Mouse (Mus musculus): Measurements from ENCODE around the gene Akt3. TPM values are rescaled to one million over a fixed set of nuclear protein-coding genes. Genes with fewer than 3 reads are reported as not detected.

The Akt3 gene
- polyA plus RNA-seq, 1 experiment from 2014 or later: 11.4 TPM

GRCm38 (mm10) chr1:177035460-177035859 lies 222.5 kb downstream of the Akt3 start:
- 87% methylated on average over 2 of the region's 2 CpGs for WGBS
- H3K27me3 ChIP-seq (ENCODE audit: poor library complexity, severe bottlenecking): no peaks in the 10 kb centered on the region
- H3K4me1 ChIP-seq: peaks cover 5% of the 10 kb centered on the region; the same call in 1 of the 2 replicates
- no peak overlapping the region for H3K4me3 ChIP-seq
- H3K9me3 ChIP-seq: no peaks in the 10 kb centered on the region
- no peak overlapping the region for H3K27ac ChIP-seq
- no peak for DNase-seq (ENCODE audit: extremely low spot score, low spot score)
- H3K36me3 ChIP-seq (replicated peaks): peaks cover 12% of the 10 kb centered on the region

- DNase-seq (ENCODE audit: extremely low spot score, low spot score): no peak
- no peaks in the 10 kb centered on the region for H3K9me3 ChIP-seq
- no peak overlapping the region for H3K27ac ChIP-seq
- peaks cover 12% of the 10 kb centered on the region for H3K36me3 ChIP-seq (replicated peaks)
- H3K27me3 ChIP-seq (ENCODE audit: poor library complexity, severe bottlenecking): no peaks in the 10 kb centered on the region
- H3K4me1 ChIP-seq: peaks cover 5% of the 10 kb centered on the region; the same call in 1 of the 2 replicates
- 10% methylated on average over 1 of the region's 1 CpGs for WGBS
- no peak overlapping the region for H3K4me3 ChIP-seq
Measured at GRCm38 (mm10) chr1:177032233-177032632, 225.8 kb downstream of the Akt3 start.

GRCm38 (mm10) chr1:177031196-177031595 lies 226.8 kb downstream of the Akt3 start:
- Histone ChIP-seq H3K4me3 (no peak overlapping the region), H3K36me3 (replicated peaks) (peaks cover 12% of the 10 kb centered on the region), H3K4me1 (peaks cover 5% of the 10 kb centered on the region; the same call in 1 of the 2 replicates), H3K27me3 (ENCODE audit: poor library complexity, severe bottlenecking) (no peaks in the 10 kb centered on the region), H3K9me3 (no peaks in the 10 kb centered on the region), H3K27ac (no peak overlapping the region)
- no peak for DNase-seq (ENCODE audit: extremely low spot score, low spot score)
- 90% methylated on average over 1 of the region's 1 CpGs for WGBS

GRCm38 (mm10) chr1:177030669-177031068 lies 227.3 kb downstream of the Akt3 start:
- H3K27ac ChIP-seq: no peak overlapping the region
- 83% methylated on average over 3 of the region's 3 CpGs for WGBS

GRCm38 (mm10) chr1:177029032-177029431 lies 229.0 kb downstream of the Akt3 start:
- WGBS: 89% methylated on average over 2 of the region's 2 CpGs
- no peak for DNase-seq (ENCODE audit: extremely low spot score, low spot score)
- Histone ChIP-seq H3K9me3 (no peaks in the 10 kb centered on the region), H3K27ac (no peak overlapping the region), H3K4me3 (no peak overlapping the region), H3K4me1 (peaks cover 5% of the 10 kb centered on the region; the same call in 1 of the 2 replicates), H3K27me3 (ENCODE audit: poor library complexity, severe bottlenecking) (no peaks in the 10 kb centered on the region), H3K36me3 (replicated peaks) (peaks cover 18% of the 10 kb centered on the region)

More at GRCm38 (mm10) chr1:177030669-177031068, 227.3 kb downstream of the Akt3 start:
- Histone ChIP-seq H3K4me3 (no peak overlapping the region), H3K9me3 (no peaks in the 10 kb centered on the region), H3K36me3 (replicated peaks) (peaks cover 12% of the 10 kb centered on the region), H3K4me1 (peaks cover 5% of the 10 kb centered on the region; the same call in 1 of the 2 replicates), H3K27me3 (ENCODE audit: poor library complexity, severe bottlenecking) (no peaks in the 10 kb centered on the region)
- DNase-seq (ENCODE audit: extremely low spot score, low spot score): no peak

- no peak for DNase-seq (ENCODE audit: extremely low spot score, low spot score)
Measured at GRCm38 (mm10) chr1:177027706-177028105, 230.3 kb downstream of the Akt3 start.

GRCm38 (mm10) chr1:177022751-177023150 lies 235.3 kb downstream of the Akt3 start:
- Histone ChIP-seq H3K4me3 (no peak overlapping the region), H3K27ac (no peak overlapping the region), H3K4me1 (peaks cover 11% of the 10 kb centered on the region), H3K9me3 (no peaks in the 10 kb centered on the region), H3K27me3 (ENCODE audit: poor library complexity, severe bottlenecking) (no peaks in the 10 kb centered on the region), H3K36me3 (replicated peaks) (peaks cover 36% of the 10 kb centered on the region)
- 83% methylated on average over 3 of the region's 3 CpGs for WGBS
- no peak for DNase-seq (ENCODE audit: extremely low spot score, low spot score)

More at GRCm38 (mm10) chr1:177027706-177028105, 230.3 kb downstream of the Akt3 start:
- Histone ChIP-seq H3K4me3 (no peak overlapping the region), H3K9me3 (no peaks in the 10 kb centered on the region), H3K36me3 (replicated peaks) (peaks cover 29% of the 10 kb centered on the region), H3K27me3 (ENCODE audit: poor library complexity, severe bottlenecking) (no peaks in the 10 kb centered on the region), H3K27ac (no peak overlapping the region), H3K4me1 (peaks cover 5% of the 10 kb centered on the region; the same call in 1 of the 2 replicates)
- 88% methylated on average over 3 of the region's 3 CpGs for WGBS

- no peak overlapping the region for H3K27ac ChIP-seq
- H3K27me3 ChIP-seq (ENCODE audit: poor library complexity, severe bottlenecking): no peaks in the 10 kb centered on the region
- H3K4me3 ChIP-seq: no peak overlapping the region
- H3K4me1 ChIP-seq: peaks cover 32% of the 10 kb centered on the region
- no peak for DNase-seq (ENCODE audit: extremely low spot score, low spot score)
- no peaks in the 10 kb centered on the region for H3K9me3 ChIP-seq
- 97% methylated on average over 5 of the region's 5 CpGs for WGBS
- peaks cover 29% of the 10 kb centered on the region for H3K36me3 ChIP-seq (replicated peaks)
Measured at GRCm38 (mm10) chr1:177019668-177020067, 238.3 kb downstream of the Akt3 start.

- Histone ChIP-seq H3K4me1 (peaks cover 41% of the 10 kb centered on the region), H3K36me3 (replicated peaks) (peaks cover 21% of the 10 kb centered on the region), H3K4me3 (no peak overlapping the region), H3K9me3 (no peaks in the 10 kb centered on the region), H3K27ac (peak overlapping the region; percentile 35; the same call in 1 of the 2 replicates), H3K27me3 (ENCODE audit: poor library complexity, severe bottlenecking) (no peaks in the 10 kb centered on the region)
- WGBS: 82% methylated on average over 1 of the region's 1 CpGs
- peak; percentile 11 for DNase-seq (ENCODE audit: extremely low spot score, low spot score)
Measured at GRCm38 (mm10) chr1:177018750-177019149, 239.3 kb downstream of the Akt3 start.

GRCm38 (mm10) chr1:177016729-177017128 lies 241.3 kb downstream of the Akt3 start:
- 96% methylated on average over 2 of the region's 2 CpGs for WGBS
- no peaks in the 10 kb centered on the region for H3K9me3 ChIP-seq
- H3K36me3 ChIP-seq (replicated peaks): peaks cover 6% of the 10 kb centered on the region
- no peaks in the 10 kb centered on the region for H3K27me3 ChIP-seq (ENCODE audit: poor library complexity, severe bottlenecking)
- 0 out of 2 replicates have a peak overlapping the region, but pooled peaks have one; percentile 0 for H3K27ac ChIP-seq
- peaks cover 59% of the 10 kb centered on the region for H3K4me1 ChIP-seq
- no peak for DNase-seq (ENCODE audit: extremely low spot score, low spot score)
- no peak overlapping the region for H3K4me3 ChIP-seq

GRCm38 (mm10) chr1:177015917-177016316 lies 242.1 kb downstream of the Akt3 start:
- H3K4me1 ChIP-seq: peaks cover 67% of the 10 kb centered on the region
- no peak overlapping the region for H3K4me3 ChIP-seq
- 69% methylated on average over 3 of the region's 3 CpGs for WGBS
- no peaks in the 10 kb centered on the region for H3K27me3 ChIP-seq (ENCODE audit: poor library complexity, severe bottlenecking)
- no peak overlapping the region for H3K27ac ChIP-seq
- H3K36me3 ChIP-seq (replicated peaks): peaks cover 6% of the 10 kb centered on the region
- DNase-seq (ENCODE audit: extremely low spot score, low spot score): no peak
- no peaks in the 10 kb centered on the region for H3K9me3 ChIP-seq

- peak overlapping the region; percentile 45 for H3K27ac ChIP-seq
- DNase-seq (ENCODE audit: extremely low spot score, low spot score): no peak
- peaks cover 77% of the 10 kb centered on the region for H3K4me1 ChIP-seq
Measured at GRCm38 (mm10) chr1:177014921-177015439, 243.0 kb downstream of the Akt3 start.

GRCm38 (mm10) chr1:177014346-177014745 lies 243.7 kb downstream of the Akt3 start:
- peaks cover 2% of the 10 kb centered on the region for H3K36me3 ChIP-seq (replicated peaks)
- H3K27ac ChIP-seq: peak overlapping the region; percentile 45; the same call in 1 of the 2 replicates
- no peaks in the 10 kb centered on the region for H3K9me3 ChIP-seq
- no peak for DNase-seq (ENCODE audit: extremely low spot score, low spot score)
- H3K4me3 ChIP-seq: no peak overlapping the region
- no peaks in the 10 kb centered on the region for H3K27me3 ChIP-seq (ENCODE audit: poor library complexity, severe bottlenecking)
- WGBS: 80% methylated on average over 2 of the region's 2 CpGs
- peaks cover 83% of the 10 kb centered on the region for H3K4me1 ChIP-seq

More at GRCm38 (mm10) chr1:177014921-177015439, 243.0 kb downstream of the Akt3 start:
- no peaks in the 10 kb centered on the region for H3K27me3 ChIP-seq (ENCODE audit: poor library complexity, severe bottlenecking)
- WGBS: 84% methylated on average over 6 of the region's 6 CpGs
- peaks cover 2% of the 10 kb centered on the region for H3K36me3 ChIP-seq (replicated peaks)
- H3K9me3 ChIP-seq: no peaks in the 10 kb centered on the region
- no peak overlapping the region for H3K4me3 ChIP-seq
